Mouse (Mus musculus) embryonic facial prominence, embryonic 11.5 days (tissue): ENCODE measurements around the gene Hnrnph1. TPM values are rescaled to one million over a fixed set of nuclear protein-coding genes. Genes with fewer than 3 reads are reported as not detected.

Source experiments
- ATAC-seq: fragments of 200-750 bp; cut with Nextera tagmentation; replicated peaks from 2 replicates; pipeline ENCODE4 v1.8.0; 2017; ENCODE audit warnings: low read depth; ENCODE audit not compliant: insufficient number of reproducible peaks, low FRiP score, low TSS enrichment
- DNase-seq: peaks from one replicate; pipeline ENCODE4 v3.0.0-alpha.2; 2015; ENCODE audit warnings: low spot score
- H3K27ac ChIP-seq: fragments of 300-500 bp; sonication (generic); replicated peaks from 2 replicates; pipeline ENCODE4 v1.5.1; 2014; ENCODE audit warnings: mild to moderate bottlenecking, low read depth, low read length, control low read depth
- H3K27me3 ChIP-seq: fragments of 300-500 bp; sonication (generic); 2 replicates; pipeline ENCODE4 v1.6.1; 2014; ENCODE audit warnings: mild to moderate bottlenecking, low read length, moderate library complexity, mixed read lengths; ENCODE audit not compliant: control insufficient read depth, insufficient read depth
- H3K36me3 ChIP-seq: fragments of 300-500 bp; sonication (generic); replicated peaks from 2 replicates; pipeline ENCODE4 v1.6.1; 2014; ENCODE audit warnings: low read depth, mild to moderate bottlenecking, low read length, moderate library complexity, mixed read lengths; ENCODE audit not compliant: control insufficient read depth, insufficient read depth
- H3K4me1 ChIP-seq: fragments of 300-500 bp; sonication (generic); 2 replicates; pipeline ENCODE4 v1.6.1; 2014; ENCODE audit warnings: low read length, mixed read lengths; ENCODE audit not compliant: control insufficient read depth, insufficient read depth
- H3K4me2 ChIP-seq: fragments of 300-500 bp; sonication (generic); 2 replicates; pipeline ENCODE4 v1.6.1; 2014; ENCODE audit warnings: low read depth, mild to moderate bottlenecking, control low read depth, low read length, moderate library complexity
- H3K4me3 ChIP-seq: fragments of 300-500 bp; sonication (generic); 2 replicates; pipeline ENCODE4 v1.5.1; 2014; ENCODE audit warnings: low read depth, low read length, control low read depth
- H3K9ac ChIP-seq: fragments of 300-500 bp; sonication (generic); replicated peaks from 2 replicates; pipeline ENCODE4 v1.6.1; 2014; ENCODE audit warnings: mild to moderate bottlenecking, control low read depth, low read length
- H3K9me3 ChIP-seq: fragments of 300-500 bp; sonication (generic); replicated peaks from 2 replicates; pipeline ENCODE4 v1.6.1; 2016; ENCODE audit warnings: mild to moderate bottlenecking, low read length, inconsistent platforms, mixed read lengths; ENCODE audit not compliant: control insufficient read depth
- WGBS: fragments of 180-500 bp; shearing (Covaris S2); extraction: QIAGEN DNeasy Blood & Tissue Kit; methylation state at CpG from one replicate; pipeline ENCODE4 v1.1.7; 2014; 5-methylcytosine and 5-hydroxymethylcytosine counted together
- polyA plus RNA-seq: library from polyadenylated mRNA; unstranded; fragments of >200 nt; fragmentation: Nextera tagmentation; extraction: Ambion mirVana; gene quantifications from 2 replicates; pipeline ENCODE4 v1.2.1, GENCODE M21; 2014

Hnrnph1 gene
- polyA plus RNA-seq, 1 experiment from 2014 or later: 855 TPM

- DNase-seq (no peak), ATAC-seq (no peak)
- peaks cover 10% of the 10 kb centered on the region; the same call in 1 of the 2 replicates for H3K36me3 ChIP-seq
- no peaks in the 10 kb centered on the region for H3K4me1 ChIP-seq
- no peak overlapping the region for H3K27ac ChIP-seq
- no peak overlapping the region for H3K4me3 ChIP-seq
- H3K9ac ChIP-seq: no peak overlapping the region
- no peak overlapping the region for H3K4me2 ChIP-seq
- 73% methylated on average over 11 of the region's 11 CpGs for WGBS
- H3K27me3 ChIP-seq: no peaks in the 10 kb centered on the region
- H3K9me3 ChIP-seq: no peaks in the 10 kb centered on the region
Observed at GRCm38 (mm10) chr11:50396766-50397307, 20.0 kb downstream of the Hnrnph1 start.

- no peaks in the 10 kb centered on the region for H3K9me3 ChIP-seq
- no peak for DNase-seq
- no peak overlapping the region for H3K9ac ChIP-seq
- 85% methylated on average over 8 of the region's 9 CpGs for WGBS
- H3K36me3 ChIP-seq: peaks cover 10% of the 10 kb centered on the region; the same call in 1 of the 2 replicates
- no peaks in the 10 kb centered on the region for H3K27me3 ChIP-seq
- 0 out of 2 replicates have a peak overlapping the region, but pooled peaks have one; percentile 16 for H3K27ac ChIP-seq
- no peaks in the 10 kb centered on the region for H3K4me1 ChIP-seq
- no peak for ATAC-seq
- H3K4me3 ChIP-seq: no peak overlapping the region
- no peak overlapping the region for H3K4me2 ChIP-seq
Observed at GRCm38 (mm10) chr11:50397316-50397715, 20.5 kb downstream of the Hnrnph1 start.

GRCm38 (mm10) chr11:50398803-50399202 lies 22.0 kb downstream of the Hnrnph1 start:
- Histone ChIP-seq H3K9ac (no peak overlapping the region), H3K4me2 (no peak overlapping the region), H3K4me3 (no peak overlapping the region), H3K9me3 (no peaks in the 10 kb centered on the region), H3K27ac (no peak overlapping the region), H3K4me1 (no peaks in the 10 kb centered on the region), H3K36me3 (peaks cover 10% of the 10 kb centered on the region; the same call in 1 of the 2 replicates), H3K27me3 (no peaks in the 10 kb centered on the region)
- DNase-seq: no peak
- ATAC-seq: no peak
- WGBS: 87% methylated on average over 13 of the region's 13 CpGs

GRCm38 (mm10) chr11:50402481-50402880 lies 25.7 kb downstream of the Hnrnph1 start:
- WGBS: 93% methylated on average over 3 of the region's 3 CpGs

GRCm38 (mm10) chr11:50403367-50404014 lies 26.7 kb downstream of the Hnrnph1 start:
- Histone ChIP-seq H3K36me3 (peaks cover 10% of the 10 kb centered on the region; the same call in 1 of the 2 replicates), H3K27ac (no peak overlapping the region), H3K9me3 (no peaks in the 10 kb centered on the region), H3K27me3 (no peaks in the 10 kb centered on the region), H3K9ac (no peak overlapping the region), H3K4me1 (no peaks in the 10 kb centered on the region), H3K4me3 (no peak overlapping the region), H3K4me2 (no peak overlapping the region)
- WGBS: 81% methylated on average over 10 of the region's 10 CpGs
- ATAC-seq: no peak
- DNase-seq: no peak

More at GRCm38 (mm10) chr11:50402481-50402880, 25.7 kb downstream of the Hnrnph1 start:
- H3K4me1 ChIP-seq: no peaks in the 10 kb centered on the region
- no peaks in the 10 kb centered on the region for H3K9me3 ChIP-seq
- no peaks in the 10 kb centered on the region for H3K27me3 ChIP-seq
- no peak overlapping the region for H3K4me2 ChIP-seq
- DNase-seq (no peak), ATAC-seq (no peak)
- H3K27ac ChIP-seq: no peak overlapping the region
- H3K9ac ChIP-seq: no peak overlapping the region
- peaks cover 10% of the 10 kb centered on the region; the same call in 1 of the 2 replicates for H3K36me3 ChIP-seq
- no peak overlapping the region for H3K4me3 ChIP-seq

- Histone ChIP-seq H3K9ac (no peak overlapping the region), H3K4me2 (no peak overlapping the region), H3K9me3 (no peaks in the 10 kb centered on the region), H3K36me3 (no peaks in the 10 kb centered on the region; the same call in 1 of the 2 replicates), H3K4me1 (no peaks in the 10 kb centered on the region), H3K4me3 (no peak overlapping the region), H3K27me3 (no peaks in the 10 kb centered on the region), H3K27ac (no peak overlapping the region)
- DNase-seq: no peak
- no peak for ATAC-seq
- 46% methylated on average over 6 of the region's 6 CpGs for WGBS
Observed at GRCm38 (mm10) chr11:50407235-50407634, 30.4 kb downstream of the Hnrnph1 start.

- Histone ChIP-seq H3K27me3 (no peaks in the 10 kb centered on the region), H3K9ac (no peak overlapping the region), H3K27ac (no peak overlapping the region), H3K36me3 (no peaks in the 10 kb centered on the region; the same call in 1 of the 2 replicates), H3K4me2 (no peak overlapping the region), H3K4me3 (no peak overlapping the region), H3K9me3 (no peaks in the 10 kb centered on the region), H3K4me1 (no peaks in the 10 kb centered on the region)
- DNase-seq: no peak
- 95% methylated on average over 6 of the region's 6 CpGs for WGBS
- ATAC-seq: no peak
Observed at GRCm38 (mm10) chr11:50415563-50416241, 38.9 kb downstream of the Hnrnph1 start.

- Histone ChIP-seq H3K4me3 (no peak overlapping the region), H3K27ac (no peak overlapping the region), H3K27me3 (no peaks in the 10 kb centered on the region), H3K4me2 (no peak overlapping the region), H3K4me1 (no peaks in the 10 kb centered on the region), H3K36me3 (no peaks in the 10 kb centered on the region), H3K9ac (no peak overlapping the region), H3K9me3 (no peaks in the 10 kb centered on the region)
- 79% methylated on average over 2 of the region's 2 CpGs for WGBS
- ATAC-seq (no peak), DNase-seq (no peak)
Observed at GRCm38 (mm10) chr11:50417856-50418255, 41.1 kb downstream of the Hnrnph1 start.
